Mouse (Mus musculus) heart, embryonic 16.5 days (tissue): ENCODE data around the gene Mff. TPM values are rescaled to one million over a fixed set of nuclear protein-coding genes. Genes with fewer than 3 reads are reported as not detected.

Source experiments
- ATAC-seq: fragments of 200-750 bp; cut with Nextera tagmentation; replicated peaks from 2 replicates; pipeline ENCODE4 v1.8.0; 2017; ENCODE audit warnings: moderate number of reproducible peaks; ENCODE audit not compliant: insufficient read depth, low FRiP score; ENCODE audit errors: extremely low read depth
- H3K27ac ChIP-seq: fragments of 300-500 bp; sonication (generic); 2 replicates; pipeline ENCODE4 v1.5.1; 2014; ENCODE audit warnings: mild to moderate bottlenecking, low read length, control low read depth, moderate library complexity
- H3K27me3 ChIP-seq: fragments of 300-500 bp; sonication (generic); 2 replicates; pipeline ENCODE4 v1.6.1; 2014; ENCODE audit warnings: low read length, mixed read lengths; ENCODE audit not compliant: control insufficient read depth, insufficient read depth
- H3K36me3 ChIP-seq: fragments of 300-500 bp; sonication (generic); 2 replicates; pipeline ENCODE4 v1.6.1; 2014; ENCODE audit not compliant: control insufficient read depth, insufficient read depth
- H3K4me1 ChIP-seq: fragments of 300-500 bp; sonication (generic); 2 replicates; pipeline ENCODE4 v1.6.1; 2014; ENCODE audit warnings: low read length, mixed read lengths; ENCODE audit not compliant: control insufficient read depth, insufficient read depth
- H3K4me2 ChIP-seq: fragments of 300-500 bp; sonication (generic); 2 replicates; pipeline ENCODE4 v1.6.1; 2014; ENCODE audit warnings: low read depth, mild to moderate bottlenecking, control low read depth, low read length
- H3K4me3 ChIP-seq: fragments of 300-500 bp; sonication (generic); 2 replicates; pipeline ENCODE4 v1.5.1; 2014; ENCODE audit warnings: mild to moderate bottlenecking, control low read depth, low read length
- H3K9ac ChIP-seq: fragments of 300-500 bp; sonication (generic); 2 replicates; pipeline ENCODE4 v1.6.1; 2014; ENCODE audit warnings: low read length, control low read depth
- H3K9me3 ChIP-seq: fragments of 300-500 bp; sonication (generic); replicated peaks from 2 replicates; pipeline ENCODE4 v1.6.1; 2016; ENCODE audit warnings: low read length; ENCODE audit not compliant: control insufficient read depth
- WGBS: fragments of 180-500 bp; shearing (Covaris S2); extraction: QIAGEN DNeasy Blood & Tissue Kit; methylation state at CpG from one replicate; pipeline ENCODE4 v1.1.7; 2014; 5-methylcytosine and 5-hydroxymethylcytosine counted together
- polyA plus RNA-seq: library from polyadenylated mRNA; unstranded; fragments of >200 nt; fragmentation: Nextera tagmentation; extraction: Ambion mirVana; gene quantifications from 2 replicates; pipeline ENCODE4 v1.2.1, GENCODE M21; 2015

Mff gene
- polyA plus RNA-seq, result 237 and 262 TPM in 2 replicates

DNA sequence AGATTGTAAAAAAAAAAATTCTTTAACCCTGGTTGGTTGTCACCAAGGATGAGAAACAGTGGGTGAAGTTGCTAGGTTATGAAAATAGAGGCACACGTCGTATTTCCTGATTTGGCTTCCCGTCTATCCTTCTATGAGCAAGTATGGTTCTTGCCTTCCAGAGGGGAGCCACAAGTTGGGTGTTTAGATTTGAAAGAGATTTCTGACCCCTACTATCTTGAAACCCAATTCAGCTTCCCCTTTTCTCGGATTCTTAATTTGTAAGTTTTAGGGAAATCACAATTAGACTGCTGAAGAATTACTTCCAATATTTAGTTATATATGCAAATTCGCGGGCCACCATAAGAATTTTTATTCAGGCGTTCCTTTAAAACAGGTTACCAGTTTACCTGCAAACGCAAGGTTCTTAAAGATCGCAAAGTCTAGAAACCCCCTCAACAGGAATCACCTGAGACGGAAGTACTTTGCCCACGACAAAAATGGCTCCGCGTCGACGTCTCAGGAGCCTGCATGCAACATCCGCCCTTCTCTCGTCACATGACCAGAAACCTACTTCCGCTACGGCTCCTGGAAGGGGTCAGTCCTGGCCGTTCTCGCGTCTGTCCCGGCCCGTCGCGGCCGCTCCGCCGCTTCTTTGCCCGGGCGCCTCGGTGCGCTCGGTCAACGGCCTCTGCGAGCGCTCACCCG is at the start of gene Mff:
Gene Mff, plus strand, starts transcription at position 552 of the 687 bp plus-strand sequence.
- peak within 1 kb of the TSS; percentile 97 for H3K4me2 ChIP-seq
- H3K9me3 ChIP-seq, result no peaks in the 10 kb centered on the region
- H3K4me3 ChIP-seq, result peak within 1 kb of the TSS; percentile 87
- H3K4me1 ChIP-seq, result peaks cover 9% of the 10 kb centered on the region
- ATAC-seq, result peak; percentile 99
- peaks cover 4% of the 10 kb centered on the region; the same call in 1 of the 2 replicates for H3K27me3 ChIP-seq
- 9% methylated on average over 38 of the region's 38 CpGs for WGBS
- H3K27ac ChIP-seq, result peak within 1 kb of the TSS; percentile 77
- H3K9ac ChIP-seq, result peak within 1 kb of the TSS; percentile 96
- peaks cover 10% of the 10 kb centered on the region for H3K36me3 ChIP-seq

DNA sequence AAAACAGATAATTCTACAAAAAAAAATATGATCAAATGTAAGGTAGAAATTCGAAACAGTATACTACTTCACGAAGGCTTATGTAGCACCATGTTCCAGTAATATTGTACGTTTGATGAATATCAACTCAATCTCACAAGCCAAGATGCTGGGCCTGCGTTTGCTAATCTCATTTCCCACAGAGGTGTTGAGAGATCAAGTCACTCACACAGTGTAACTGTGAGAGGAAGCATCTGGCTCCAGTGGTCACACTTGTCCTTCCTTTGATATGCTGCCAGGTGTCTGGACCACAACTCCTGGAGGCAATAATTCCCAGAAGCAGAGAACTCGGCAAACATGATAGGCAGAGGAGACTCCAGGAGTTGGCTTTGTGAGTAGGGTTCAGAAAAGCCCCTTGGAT is 38.4 kb upstream of the Mff start:
- no peak overlapping the region for H3K27ac ChIP-seq
- H3K27me3 ChIP-seq, result no peaks in the 10 kb centered on the region
- ATAC-seq, result no peak
- no peaks in the 10 kb centered on the region for H3K36me3 ChIP-seq
- H3K4me2 ChIP-seq, result no peak overlapping the region
- no peak overlapping the region for H3K9ac ChIP-seq
- no peaks in the 10 kb centered on the region for H3K9me3 ChIP-seq
- no peak overlapping the region for H3K4me3 ChIP-seq
- 42% methylated on average over 5 of the region's 5 CpGs for WGBS
- H3K4me1 ChIP-seq, result no peaks in the 10 kb centered on the region

DNA sequence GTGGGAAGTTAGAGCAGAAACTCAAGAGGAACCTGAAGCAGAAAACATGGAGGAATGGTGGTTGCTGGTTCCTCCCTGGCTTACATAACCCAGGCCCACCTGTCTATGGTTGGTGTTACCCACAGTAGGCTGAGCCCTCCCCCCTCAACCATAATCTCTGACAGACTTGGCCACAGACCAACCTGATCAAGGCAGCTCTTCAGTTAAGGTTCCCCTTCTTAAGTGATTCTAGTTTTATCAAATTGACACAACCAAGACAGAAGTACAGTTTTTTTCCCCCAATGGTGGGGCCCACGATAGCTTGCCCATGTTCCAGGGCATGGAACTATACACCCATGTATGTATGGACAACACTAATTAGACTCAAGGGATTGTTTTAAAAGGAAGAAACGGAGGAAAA is 37.8 kb upstream of the Mff start:
- Histone ChIP-seq H3K4me2 (no peak overlapping the region), H3K36me3 (no peaks in the 10 kb centered on the region), H3K27me3 (no peaks in the 10 kb centered on the region), H3K9ac (no peak overlapping the region), H3K27ac (no peak overlapping the region), H3K4me3 (no peak overlapping the region), H3K9me3 (no peaks in the 10 kb centered on the region), H3K4me1 (no peaks in the 10 kb centered on the region)
- WGBS, result 80% methylated on average over 2 of the region's 2 CpGs
- ATAC-seq, result no peak

DNA sequence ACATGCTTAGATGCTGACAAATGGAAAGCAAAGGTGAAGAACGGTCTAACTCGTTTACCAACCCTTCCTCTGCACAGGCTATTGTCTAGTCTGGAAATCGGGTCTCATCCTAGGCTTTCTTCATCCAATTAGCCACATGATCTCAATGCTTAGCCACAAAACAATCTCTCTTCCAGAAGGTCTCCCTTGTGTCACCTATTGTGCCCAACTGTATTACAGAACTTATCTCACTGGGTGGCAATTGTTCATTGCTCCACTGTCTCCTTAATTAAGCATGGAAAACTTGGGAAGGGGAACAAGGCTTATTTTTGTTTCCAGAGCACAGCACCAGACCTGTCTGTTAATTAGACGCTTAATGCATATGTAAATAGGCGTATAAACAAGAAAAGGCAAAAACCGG is 36.8 kb upstream of the Mff start:
- Histone ChIP-seq H3K4me3 (no peak overlapping the region), H3K36me3 (no peaks in the 10 kb centered on the region), H3K4me1 (no peaks in the 10 kb centered on the region), H3K9ac (no peak overlapping the region), H3K27ac (no peak overlapping the region), H3K4me2 (no peak overlapping the region), H3K9me3 (no peaks in the 10 kb centered on the region), H3K27me3 (no peaks in the 10 kb centered on the region)
- 82% methylated on average over 6 of the region's 6 CpGs for WGBS
- no peak for ATAC-seq

DNA sequence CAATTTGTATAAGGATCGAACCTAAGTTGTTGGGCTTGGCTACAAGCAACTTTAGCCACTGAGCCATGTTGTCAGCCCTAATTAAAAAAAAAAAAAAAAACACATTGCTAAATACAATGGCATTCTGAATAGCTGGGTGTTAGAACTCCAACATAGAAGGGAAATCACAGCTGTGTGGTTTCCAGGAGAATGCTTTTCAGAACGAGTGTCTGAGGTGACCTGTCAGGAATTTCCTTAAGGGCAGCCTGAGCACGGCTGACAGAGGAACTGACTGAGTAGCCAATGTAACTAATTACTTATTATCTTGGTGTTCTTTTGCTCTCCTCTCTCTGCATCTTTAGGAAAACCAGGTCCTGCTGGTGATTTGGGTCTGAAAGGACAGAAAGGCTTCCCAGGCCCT is 28.8 kb upstream of the Mff start:
- Histone ChIP-seq H3K27ac (no peak overlapping the region), H3K4me1 (no peaks in the 10 kb centered on the region), H3K27me3 (no peaks in the 10 kb centered on the region), H3K9me3 (no peaks in the 10 kb centered on the region), H3K36me3 (no peaks in the 10 kb centered on the region), H3K4me2 (no peak overlapping the region), H3K4me3 (no peak overlapping the region), H3K9ac (no peak overlapping the region)
- ATAC-seq, result no peak
- WGBS, result 46% methylated on average over 3 of the region's 3 CpGs

DNA sequence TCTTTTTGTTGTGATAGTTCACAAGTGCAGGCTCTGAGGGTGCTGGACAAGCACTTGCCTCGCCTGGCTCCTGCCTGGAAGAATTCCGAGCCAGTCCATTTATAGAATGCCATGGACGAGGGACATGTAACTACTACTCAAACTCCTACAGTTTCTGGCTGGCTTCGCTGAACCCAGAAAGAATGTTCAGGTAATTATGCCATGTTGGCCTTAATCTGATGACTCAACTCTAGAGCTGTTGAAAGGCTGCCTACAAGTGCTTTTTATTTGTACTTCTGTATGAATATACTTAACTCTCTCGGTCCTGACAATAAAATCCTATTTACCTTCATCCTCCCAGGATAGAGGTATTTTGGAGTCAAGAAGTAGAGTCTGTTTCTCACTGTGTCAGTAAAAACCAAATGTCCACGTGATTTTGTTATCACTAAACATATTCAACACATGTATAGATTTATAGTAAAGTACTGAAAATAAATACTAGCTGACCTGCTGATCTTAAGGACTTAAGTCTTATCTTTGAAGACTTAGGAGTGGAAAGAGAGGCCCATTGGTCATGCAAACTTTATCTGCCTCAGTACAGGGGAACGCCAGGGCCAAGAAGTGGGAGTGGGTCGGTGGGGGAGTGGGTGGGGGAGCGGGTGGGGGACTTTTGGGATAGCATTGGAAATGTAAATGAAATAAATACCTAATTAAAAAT is 6.7 kb upstream of the Mff start:
- H3K4me2 ChIP-seq, result no peak overlapping the region
- H3K4me3 ChIP-seq, result no peak overlapping the region
- H3K36me3 ChIP-seq, result no peaks in the 10 kb centered on the region
- no peaks in the 10 kb centered on the region for H3K9me3 ChIP-seq
- peaks cover 6% of the 10 kb centered on the region for H3K27me3 ChIP-seq
- 50% methylated on average over 9 of the region's 9 CpGs for WGBS
- no peak overlapping the region for H3K9ac ChIP-seq
- H3K4me1 ChIP-seq, result no peaks in the 10 kb centered on the region
- H3K27ac ChIP-seq, result no peak overlapping the region
- ATAC-seq, result no peak

DNA sequence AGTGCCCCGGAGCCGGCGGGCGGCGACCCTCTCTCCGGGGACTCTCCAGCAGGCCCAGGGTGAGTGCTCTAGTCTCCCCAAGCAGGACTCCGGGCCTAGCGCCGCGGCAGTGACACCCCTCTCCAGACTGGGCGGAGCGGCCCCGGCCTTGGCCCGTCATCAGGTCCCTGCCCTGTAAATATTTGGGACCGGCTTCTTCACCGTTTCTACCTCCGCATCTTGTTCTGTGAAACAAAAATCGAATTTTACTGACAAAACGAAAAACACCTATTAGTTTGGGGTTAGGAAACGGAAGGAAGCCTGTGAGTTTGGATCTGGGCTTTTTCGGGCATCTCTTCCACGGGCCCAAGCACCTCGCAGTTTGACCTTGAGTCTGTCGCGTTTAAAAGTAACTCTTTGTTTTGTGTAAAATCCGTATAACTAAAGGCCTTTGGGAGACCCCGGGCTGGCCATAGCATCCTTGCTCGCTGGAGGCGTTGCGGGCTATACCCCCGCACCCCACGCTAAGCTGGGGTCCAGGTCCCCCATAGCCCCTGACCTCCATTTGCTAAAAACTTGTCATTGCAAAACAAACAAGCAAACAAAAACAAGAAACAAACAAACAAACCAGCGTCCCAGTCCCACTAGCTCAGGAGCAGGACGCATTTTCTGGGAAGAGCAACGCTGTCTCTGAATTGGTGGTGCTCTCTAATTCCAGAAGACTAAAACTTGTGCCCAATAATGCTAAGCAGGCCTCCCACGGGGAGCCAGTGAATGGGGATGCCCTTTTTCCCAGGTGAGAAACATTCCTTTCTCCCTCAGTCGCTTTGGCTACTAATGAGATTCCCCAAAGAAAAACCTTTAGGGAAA is 560 bp downstream of the Mff start:
- H3K9me3 ChIP-seq, result no peaks in the 10 kb centered on the region
- peak overlapping the region; percentile 96 for H3K9ac ChIP-seq
- 2% methylated on average over 37 of the region's 37 CpGs for WGBS
- H3K4me2 ChIP-seq, result peak overlapping the region; percentile 97
- H3K27ac ChIP-seq, result peak overlapping the region; percentile 77
- H3K27me3 ChIP-seq, result peaks cover 4% of the 10 kb centered on the region; the same call in 1 of the 2 replicates
- H3K4me3 ChIP-seq, result peak overlapping the region; percentile 87
- peaks cover 15% of the 10 kb centered on the region for H3K36me3 ChIP-seq
- ATAC-seq, result peak; percentile 97
- H3K4me1 ChIP-seq, result peaks cover 9% of the 10 kb centered on the region

DNA sequence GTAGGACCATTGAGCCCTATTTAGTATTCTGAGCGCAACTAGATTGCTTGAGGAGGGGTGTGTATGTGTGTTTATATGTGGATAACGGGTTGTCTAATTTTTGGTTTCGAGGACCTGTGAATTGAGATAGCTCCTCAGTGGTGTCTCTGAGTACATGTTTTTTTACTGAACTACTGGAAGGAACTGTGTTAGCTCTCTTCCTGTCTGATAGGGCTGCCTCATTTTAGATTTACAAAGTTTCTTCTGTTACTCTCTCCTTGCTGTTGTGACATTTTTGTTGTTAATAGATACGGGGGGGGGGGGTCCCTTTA is 1.1 kb downstream of the Mff start:
- WGBS, result 33% methylated on average over 4 of the region's 4 CpGs
- ATAC-seq, result no peak
- Histone ChIP-seq H3K9ac (peak overlapping the region; percentile 96), H3K27ac (no peak overlapping the region), H3K9me3 (no peaks in the 10 kb centered on the region), H3K36me3 (peaks cover 17% of the 10 kb centered on the region), H3K4me2 (peak overlapping the region; percentile 97), H3K4me3 (peak overlapping the region; percentile 87), H3K27me3 (peaks cover 4% of the 10 kb centered on the region; the same call in 1 of the 2 replicates), H3K4me1 (peaks cover 9% of the 10 kb centered on the region)

DNA sequence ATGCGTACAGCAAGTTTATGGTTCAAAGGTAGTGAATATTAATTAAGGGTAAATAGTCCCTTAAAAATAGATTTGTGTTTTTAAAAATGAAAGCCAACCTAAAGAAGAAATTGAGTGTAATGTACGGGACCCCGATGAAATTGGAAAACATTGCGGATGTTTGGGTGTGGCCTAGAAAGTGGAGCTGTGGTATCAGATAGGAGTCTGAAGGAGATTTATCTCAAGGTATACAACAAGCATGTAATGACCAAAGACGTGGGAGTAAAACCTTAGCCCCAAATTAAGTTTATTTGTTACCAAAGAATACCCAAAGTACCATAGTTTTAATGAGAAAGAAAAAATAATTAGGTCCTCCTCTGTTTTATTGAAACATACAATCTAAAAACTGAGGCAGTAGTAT is 1.8 kb downstream of the Mff start:
- H3K27me3 ChIP-seq, result peaks cover 4% of the 10 kb centered on the region; the same call in 1 of the 2 replicates
- H3K36me3 ChIP-seq, result peaks cover 22% of the 10 kb centered on the region
- peaks cover 9% of the 10 kb centered on the region for H3K4me1 ChIP-seq
- H3K4me3 ChIP-seq, result no peak overlapping the region
- no peak overlapping the region for H3K9ac ChIP-seq
- H3K27ac ChIP-seq, result no peak overlapping the region
- ATAC-seq, result no peak
- H3K9me3 ChIP-seq, result no peaks in the 10 kb centered on the region
- H3K4me2 ChIP-seq, result no peak overlapping the region; the same call in 1 of the 2 replicates
- 86% methylated on average over 5 of the region's 5 CpGs for WGBS
